Mouse (Mus musculus): Measurements from ENCODE around the gene Rcan3. TPM values are rescaled to one million over a fixed set of nuclear protein-coding genes. Genes with fewer than 3 reads are reported as not detected.
A peak's percentile ranks its signal among the peaks of the same experiment; 100 is the strongest.

Rcan3 gene
- polyA plus RNA-seq, 1 experiment from 2014 or later: 8.9 TPM

GRCm38 (mm10) chr4:135404916-135405315 is 28.7 kb downstream of the Rcan3 start:
- no peaks in the 10 kb centered on the region for H3K9me3 ChIP-seq
- DNase-seq (ENCODE audit: low spot score): no peak
- H3K27ac ChIP-seq (replicated peaks): no peak overlapping the region
- 0 out of 2 replicates have a peak, but pooled peaks cover 3% of the 10 kb centered on the region for H3K4me1 ChIP-seq
- H3K36me3 ChIP-seq (replicated peaks): no peaks in the 10 kb centered on the region
- 85% methylated on average over 2 of the region's 2 CpGs for WGBS
- H3K4me3 ChIP-seq: no peak overlapping the region
- H3K27me3 ChIP-seq (replicated peaks; ENCODE audit: low read depth, poor library complexity, severe bottlenecking): peaks cover 15% of the 10 kb centered on the region; the same call in 1 of the 2 replicates

- peaks cover 24% of the 10 kb centered on the region for H3K27me3 ChIP-seq (replicated peaks; ENCODE audit: low read depth, poor library complexity, severe bottlenecking)
- DNase-seq (ENCODE audit: low spot score): no peak
- 74% methylated on average over 10 of the region's 10 CpGs for WGBS
- H3K4me1 ChIP-seq: 0 out of 2 replicates have a peak, but pooled peaks cover 3% of the 10 kb centered on the region
- no peak overlapping the region for H3K4me3 ChIP-seq
- no peak overlapping the region for H3K27ac ChIP-seq (replicated peaks)
- no peaks in the 10 kb centered on the region for H3K9me3 ChIP-seq
- no peaks in the 10 kb centered on the region for H3K36me3 ChIP-seq (replicated peaks)
Measured at GRCm38 (mm10) chr4:135404048-135404447, 29.6 kb downstream of the Rcan3 start.

- Histone ChIP-seq H3K4me1 (peaks cover 17% of the 10 kb centered on the region), H3K36me3 (replicated peaks) (no peaks in the 10 kb centered on the region), H3K27ac (replicated peaks) (no peak overlapping the region), H3K9me3 (no peaks in the 10 kb centered on the region), H3K4me3 (no peak overlapping the region), H3K27me3 (replicated peaks; ENCODE audit: low read depth, poor library complexity, severe bottlenecking) (peaks cover 46% of the 10 kb centered on the region)
- 41% methylated on average over 7 of the region's 7 CpGs for WGBS
- DNase-seq (ENCODE audit: low spot score): no peak
Measured at GRCm38 (mm10) chr4:135401881-135402280, 31.8 kb downstream of the Rcan3 start.

- WGBS: 1% methylated on average over 29 of the region's 29 CpGs
- H3K27me3 ChIP-seq (replicated peaks; ENCODE audit: low read depth, poor library complexity, severe bottlenecking): peaks cover 70% of the 10 kb centered on the region
- 0 out of 2 replicates have a peak, but pooled peaks cover under 1% of the 10 kb centered on the region for H3K9me3 ChIP-seq
- H3K4me1 ChIP-seq: peaks cover 16% of the 10 kb centered on the region
- H3K36me3 ChIP-seq (replicated peaks): no peaks in the 10 kb centered on the region
- H3K27ac ChIP-seq (replicated peaks): no peak within 1 kb of the TSS
- DNase-seq (ENCODE audit: low spot score): peak; percentile 51
- H3K4me3 ChIP-seq: peak within 1 kb of the TSS; percentile 61
Measured at GRCm38 (mm10) chr4:135397991-135398390, 35.7 kb downstream of the Rcan3 start, which contains the start of gene Ncmap. Ncmap (minus strand) TSS chr4:135398227.

- Histone ChIP-seq H3K36me3 (replicated peaks) (no peaks in the 10 kb centered on the region), H3K27ac (replicated peaks) (no peak overlapping the region), H3K4me3 (peak overlapping the region; percentile 61), H3K4me1 (peaks cover 16% of the 10 kb centered on the region), H3K27me3 (replicated peaks; ENCODE audit: low read depth, poor library complexity, severe bottlenecking) (peaks cover 70% of the 10 kb centered on the region), H3K9me3 (0 out of 2 replicates have a peak, but pooled peaks cover 5% of the 10 kb centered on the region)
- 5% methylated on average over 16 of the region's 16 CpGs for WGBS
- DNase-seq (ENCODE audit: low spot score): peak; percentile 39
Measured at GRCm38 (mm10) chr4:135397551-135397950, 36.1 kb downstream of the Rcan3 start.

- no peak overlapping the region for H3K4me3 ChIP-seq
- no peak for DNase-seq (ENCODE audit: low spot score)
- WGBS: 86% methylated on average over 5 of the region's 5 CpGs
- H3K9me3 ChIP-seq: 0 out of 2 replicates have a peak, but pooled peaks cover 5% of the 10 kb centered on the region
- H3K36me3 ChIP-seq (replicated peaks): no peaks in the 10 kb centered on the region
- H3K27me3 ChIP-seq (replicated peaks; ENCODE audit: low read depth, poor library complexity, severe bottlenecking): peaks cover 65% of the 10 kb centered on the region
- H3K4me1 ChIP-seq: peaks cover 16% of the 10 kb centered on the region
- H3K27ac ChIP-seq (replicated peaks): no peak overlapping the region
Measured at GRCm38 (mm10) chr4:135396303-135396702, 37.4 kb downstream of the Rcan3 start.

- no peaks in the 10 kb centered on the region for H3K36me3 ChIP-seq (replicated peaks)
- WGBS: 88% methylated on average over 4 of the region's 4 CpGs
- H3K27me3 ChIP-seq (replicated peaks; ENCODE audit: low read depth, poor library complexity, severe bottlenecking): peaks cover 58% of the 10 kb centered on the region
- no peak for DNase-seq (ENCODE audit: low spot score)
- peaks cover 21% of the 10 kb centered on the region for H3K4me1 ChIP-seq
- H3K4me3 ChIP-seq: no peak overlapping the region
- H3K27ac ChIP-seq (replicated peaks): no peak overlapping the region
- H3K9me3 ChIP-seq: 0 out of 2 replicates have a peak, but pooled peaks cover 5% of the 10 kb centered on the region
Measured at GRCm38 (mm10) chr4:135395375-135395774, 38.3 kb downstream of the Rcan3 start.

- WGBS: 77% methylated on average over 7 of the region's 7 CpGs
- no peak for DNase-seq (ENCODE audit: low spot score)
- Histone ChIP-seq H3K36me3 (replicated peaks) (no peaks in the 10 kb centered on the region), H3K9me3 (0 out of 2 replicates have a peak, but pooled peaks cover 5% of the 10 kb centered on the region), H3K27ac (replicated peaks) (no peak overlapping the region), H3K4me1 (peaks cover 21% of the 10 kb centered on the region), H3K27me3 (replicated peaks; ENCODE audit: low read depth, poor library complexity, severe bottlenecking) (peaks cover 52% of the 10 kb centered on the region), H3K4me3 (no peak overlapping the region)
Measured at GRCm38 (mm10) chr4:135394666-135395065, 39.0 kb downstream of the Rcan3 start.

- H3K27me3 ChIP-seq (replicated peaks; ENCODE audit: low read depth, poor library complexity, severe bottlenecking): peaks cover 39% of the 10 kb centered on the region
- no peaks in the 10 kb centered on the region for H3K36me3 ChIP-seq (replicated peaks)
- peaks cover 18% of the 10 kb centered on the region for H3K4me1 ChIP-seq
- 78% methylated on average over 6 of the region's 6 CpGs for WGBS
- H3K9me3 ChIP-seq: 0 out of 2 replicates have a peak, but pooled peaks cover 5% of the 10 kb centered on the region
- H3K27ac ChIP-seq (replicated peaks): no peak overlapping the region
- DNase-seq (ENCODE audit: low spot score): no peak
- H3K4me3 ChIP-seq: no peak overlapping the region
Measured at GRCm38 (mm10) chr4:135393381-135393780, 40.3 kb downstream of the Rcan3 start.

- H3K27me3 ChIP-seq (replicated peaks; ENCODE audit: low read depth, poor library complexity, severe bottlenecking): peaks cover 33% of the 10 kb centered on the region
- H3K27ac ChIP-seq (replicated peaks): no peak overlapping the region
- 90% methylated on average over 3 of the region's 3 CpGs for WGBS
- H3K9me3 ChIP-seq: 0 out of 2 replicates have a peak, but pooled peaks cover 5% of the 10 kb centered on the region
- no peak for DNase-seq (ENCODE audit: low spot score)
- peaks cover 13% of the 10 kb centered on the region for H3K4me1 ChIP-seq
- no peak overlapping the region for H3K4me3 ChIP-seq
- H3K36me3 ChIP-seq (replicated peaks): no peaks in the 10 kb centered on the region
Measured at GRCm38 (mm10) chr4:135392801-135393200, 40.9 kb downstream of the Rcan3 start.

GRCm38 (mm10) chr4:135391014-135391413 is 42.6 kb downstream of the Rcan3 start:
- DNase-seq (ENCODE audit: low spot score): no peak
- H3K4me3 ChIP-seq: no peak overlapping the region
- H3K9me3 ChIP-seq: 0 out of 2 replicates have a peak, but pooled peaks cover 5% of the 10 kb centered on the region
- H3K27me3 ChIP-seq (replicated peaks; ENCODE audit: low read depth, poor library complexity, severe bottlenecking): peaks cover 15% of the 10 kb centered on the region
- no peaks in the 10 kb centered on the region for H3K36me3 ChIP-seq (replicated peaks)
- no peak overlapping the region for H3K27ac ChIP-seq (replicated peaks)
- 76% methylated on average over 6 of the region's 6 CpGs for WGBS
- H3K4me1 ChIP-seq: peaks cover 7% of the 10 kb centered on the region; the same call in 1 of the 2 replicates

GRCm38 (mm10) chr4:135385614-135386013 is 48.0 kb downstream of the Rcan3 start:
- peaks cover 16% of the 10 kb centered on the region for H3K4me1 ChIP-seq
- 50% methylated on average over 10 of the region's 10 CpGs for WGBS
- peaks cover 16% of the 10 kb centered on the region for H3K27me3 ChIP-seq (replicated peaks; ENCODE audit: low read depth, poor library complexity, severe bottlenecking)
- no peaks in the 10 kb centered on the region for H3K9me3 ChIP-seq
- H3K4me3 ChIP-seq: 0 out of 2 replicates have a peak overlapping the region, but pooled peaks have one; percentile 8
- H3K36me3 ChIP-seq (replicated peaks): no peaks in the 10 kb centered on the region
- peak overlapping the region; percentile 30 for H3K27ac ChIP-seq (replicated peaks)
- DNase-seq (ENCODE audit: low spot score): no peak

- H3K27ac ChIP-seq (replicated peaks): no peak overlapping the region
- 6% methylated on average over 14 of the region's 14 CpGs for WGBS
- no peaks in the 10 kb centered on the region for H3K36me3 ChIP-seq (replicated peaks)
- no peaks in the 10 kb centered on the region for H3K9me3 ChIP-seq
- H3K4me1 ChIP-seq: peaks cover 16% of the 10 kb centered on the region
- no peak overlapping the region for H3K4me3 ChIP-seq
- peak; percentile 82 for DNase-seq (ENCODE audit: low spot score)
- H3K27me3 ChIP-seq (replicated peaks; ENCODE audit: low read depth, poor library complexity, severe bottlenecking): peaks cover 16% of the 10 kb centered on the region
Measured at GRCm38 (mm10) chr4:135382316-135382715, 51.3 kb downstream of the Rcan3 start.
